Comparison of ENCODE assay signal across 12 mouse cellular contexts in the genomic region with DNA sequence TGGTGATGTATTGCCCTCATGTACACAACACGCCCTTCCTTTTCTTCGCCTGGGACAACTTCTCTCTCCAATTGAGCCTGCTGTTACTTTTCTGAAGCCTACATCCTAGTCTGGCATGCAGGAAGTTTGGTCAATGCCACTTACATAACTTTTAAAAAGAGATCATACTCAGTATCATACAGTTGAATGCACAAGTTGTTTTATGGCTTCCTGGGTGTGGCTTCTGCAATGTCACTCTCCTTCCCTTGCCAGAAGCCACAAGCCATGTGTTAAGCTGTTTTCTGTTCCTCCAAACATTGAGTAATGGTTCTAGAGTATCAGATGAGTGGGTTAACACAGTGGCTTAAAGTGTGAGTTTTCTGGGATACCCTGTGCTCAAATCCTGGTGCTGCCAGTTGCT. TPM values are rescaled to one million over a fixed set of nuclear protein-coding genes. Genes with fewer than 3 reads are reported as not detected.
DNase-seq lines count a peak whose midpoint lies in the region; ATAC-seq lines count a peak whose summit lies in the region.
"Had no signal": no experiment of that assay in that cellular context is flagged by ENCODE, and none has a peak within 500 bp of the region (broad histone marks: within the 10 kb centered on the region; RNA-seq: fewer than 3 reads in every experiment).

No protein-coding gene starts in this region.

- no peaks in the 10 kb centered on the region for H3K27me3 ChIP-seq in kidney, embryonic 14.5 days (ENCODE audit: control insufficient read depth, insufficient read depth, low read length)
- no peaks in the 10 kb centered on the region for H3K27me3 ChIP-seq in midbrain, embryonic 13.5 days
- H3K27me3 ChIP-seq: CH12.LX; lung, embryonic 15.5 days had no signal

- peak; percentile 30 for DNase-seq in kidney, postnatal 14 days
- peak; percentile 35 for DNase-seq in 416B (ENCODE audit: low read depth)
- DNase-seq in MEL-GATA-1-ER (ENCODE audit: extremely low read depth, low read depth): peak; percentile 47
- DNase-seq in thymus, postnatal 14 days: no peak
- DNase-seq: adrenal gland, adult 8-10 months; cerebellum, postnatal 36 days; right cerebral cortex, postnatal 14 days had no signal

- no peak overlapping the region for H3K4me3 ChIP-seq in kidney, embryonic 14.5 days (ENCODE audit: low read length)
- H3K4me3 ChIP-seq in midbrain, embryonic 13.5 days (replicated peaks): no peak overlapping the region
- H3K4me3 ChIP-seq: lung, embryonic 15.5 days had no signal

- H3K9ac ChIP-seq in kidney, embryonic 14.5 days (ENCODE audit: low read depth, low read length): no peak overlapping the region
- H3K9ac ChIP-seq in midbrain, embryonic 13.5 days (replicated peaks): no peak overlapping the region
- H3K9ac ChIP-seq: lung, embryonic 15.5 days had no signal

- H3K4me1 ChIP-seq in kidney, embryonic 14.5 days (ENCODE audit: control insufficient read depth, insufficient read depth, low read length): 0 out of 2 replicates have a peak, but pooled peaks cover 3% of the 10 kb centered on the region
- peaks cover 21% of the 10 kb centered on the region for H3K4me1 ChIP-seq in midbrain, embryonic 13.5 days (replicated peaks)

- ATAC-seq in kidney, embryonic 14.5 days (ENCODE audit: low FRiP score, low TSS enrichment): no peak
- ATAC-seq in megakaryocyte, adult 5-6 weeks (ENCODE audit: poor library complexity, severe bottlenecking): peak; percentile 83
- ATAC-seq in midbrain, embryonic 13.5 days: no peak

- H3K4me2 ChIP-seq in kidney, embryonic 14.5 days (replicated peaks; ENCODE audit: low read depth, low read length): no peak overlapping the region
- H3K4me2 ChIP-seq in midbrain, embryonic 13.5 days (replicated peaks): no peak overlapping the region
- H3K4me2 ChIP-seq: lung, embryonic 15.5 days had no signal

- H3K36me3 ChIP-seq in kidney, embryonic 14.5 days (ENCODE audit: control insufficient read depth, insufficient read depth, low read length): no peaks in the 10 kb centered on the region
- no peaks in the 10 kb centered on the region for H3K36me3 ChIP-seq in midbrain, embryonic 13.5 days
- H3K36me3 ChIP-seq: lung, embryonic 15.5 days had no signal

- H3K27ac ChIP-seq in kidney, embryonic 14.5 days (ENCODE audit: low read depth, low read length): no peak overlapping the region
- H3K27ac ChIP-seq in midbrain, embryonic 13.5 days: no peak overlapping the region
- H3K27ac ChIP-seq: lung, embryonic 15.5 days had no signal

- 79% methylated on average over 2 of the region's 2 CpGs for WGBS in kidney, embryonic 14.5 days
- 90% methylated on average over 2 of the region's 2 CpGs for WGBS in midbrain, embryonic 13.5 days

- no peaks in the 10 kb centered on the region for H3K9me3 ChIP-seq in kidney, embryonic 14.5 days (ENCODE audit: control insufficient read depth, low read length)
- no peaks in the 10 kb centered on the region for H3K9me3 ChIP-seq in midbrain, embryonic 13.5 days
- H3K9me3 ChIP-seq: lung, embryonic 15.5 days had no signal

RNA-seq across cellular contexts. Expression of gene Fam49a, which starts 58.8 kb away (rescaled TPM):
- polyA plus RNA-seq in kidney, embryonic 14.5 days (2014; fragmentation: Nextera tagmentation; extraction: Ambion mirVana): 4.4 and 8.7 TPM in 2 replicates
- total RNA-seq in megakaryocyte, adult 5-6 weeks (2015): 55.9 and 61.4 TPM in 2 replicates
- total RNA-seq in megakaryocyte, adult 5-6 weeks (2017): 59.8 and 63.4 TPM in 2 replicates
- 27.9 and 28.5 TPM in 2 replicates for polyA plus RNA-seq in midbrain, embryonic 13.5 days (2015; fragmentation: Nextera tagmentation; extraction: Ambion mirVana)
